Mouse (Mus musculus): ENCODE data around the gene E2f6. TPM values are rescaled to one million over a fixed set of nuclear protein-coding genes. Genes with fewer than 3 reads are reported as not detected.
A peak's percentile ranks its signal among the peaks of the same experiment; 100 is the strongest.

E2f6 gene
- total RNA-seq, 2 experiments from 2014 or later = 116 to 120 TPM

DNA sequence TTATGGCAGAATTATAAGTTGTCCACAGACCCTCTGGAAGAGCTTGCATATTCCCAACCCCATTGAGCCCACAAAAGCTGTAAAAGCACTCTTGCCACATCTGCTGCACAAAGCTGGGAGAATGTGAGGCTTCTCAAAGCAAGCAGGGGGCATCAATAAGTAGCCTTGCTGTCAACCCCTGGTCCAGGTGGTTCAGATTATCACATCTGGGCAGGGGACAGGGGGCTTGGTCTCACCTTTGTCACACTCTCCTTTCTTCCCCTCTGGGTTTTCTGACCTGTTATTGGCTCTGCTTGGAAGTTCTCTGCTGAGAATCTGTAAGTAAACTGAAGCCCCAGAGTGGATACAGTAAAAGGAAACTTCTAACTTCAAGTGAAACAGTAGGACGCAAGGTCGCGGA is 11.9 kb upstream of the E2f6 start:
- no peak for DNase-seq
- intact Hi-C loops (cut with DNase I) = loop anchor here (5.0 kb wide), 1 partner anchor 42 kb away; no protein-coding TSS in a partner anchor

DNA sequence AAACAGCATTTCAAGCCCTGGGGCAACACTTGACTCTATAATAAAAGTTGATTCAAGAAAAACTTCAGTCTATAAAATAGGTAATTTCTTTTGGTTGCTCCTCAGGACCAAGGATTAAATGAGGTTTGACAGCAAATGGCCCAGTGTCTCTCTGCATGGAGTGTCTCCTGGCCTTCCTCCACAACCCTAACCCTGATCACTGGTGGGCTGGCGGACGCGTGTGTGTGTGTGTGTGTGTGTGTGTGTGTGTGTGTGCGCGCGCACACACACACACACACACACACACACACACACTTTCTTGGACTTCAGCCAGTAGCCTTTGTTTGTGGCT is 10.9 kb upstream of the E2f6 start:
- DNase-seq = no peak
- intact Hi-C loops (cut with DNase I) = loop anchor here (5.0 to 10.0 kb wide), 4 partner anchors 43 to 455 kb away; no protein-coding TSS in a partner anchor

DNA sequence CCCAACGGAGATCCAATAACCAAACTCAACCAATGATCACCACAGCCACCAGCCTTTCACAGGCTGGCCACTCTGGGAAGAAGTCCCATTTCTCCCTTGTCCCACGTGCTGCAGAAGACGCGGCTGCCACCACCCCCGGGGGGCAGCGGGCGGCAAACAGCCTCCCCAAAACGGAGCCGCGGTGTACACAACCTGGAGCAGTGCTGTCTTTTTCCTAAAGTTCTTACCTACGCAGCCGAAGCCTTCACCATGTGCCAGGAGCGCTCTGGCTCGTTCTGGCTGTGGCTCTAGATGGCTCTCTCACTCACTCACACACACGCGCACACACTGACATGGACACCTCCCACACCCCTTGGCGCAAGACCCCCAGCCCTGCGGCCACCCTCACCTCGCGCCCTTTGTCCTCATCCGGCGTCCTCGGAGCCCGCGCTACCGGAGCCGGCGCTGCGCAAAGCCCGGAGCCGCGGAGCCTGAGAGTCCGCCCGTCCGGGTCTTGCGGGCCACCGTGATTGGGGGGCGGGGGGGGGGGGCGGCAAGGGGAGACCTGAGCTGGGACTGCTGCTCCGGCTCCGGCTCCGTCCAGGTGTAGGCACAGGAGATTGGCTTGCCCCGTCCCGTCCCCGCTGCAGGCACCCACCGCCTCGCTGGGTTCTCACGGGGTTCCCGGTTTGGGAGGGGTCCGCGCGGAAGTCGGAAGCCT is 10.4 kb upstream of the E2f6 start, which contains the start of gene Greb1:
Gene Greb1 (minus strand): TSS at position 628 of the 700 bp plus-strand sequence.
- intact Hi-C loops (cut with DNase I) = loop anchor here (5.0 to 10.0 kb wide), 3 partner anchors 138 to 454 kb away; no protein-coding TSS in a partner anchor
- DNase-seq = no peak

DNA sequence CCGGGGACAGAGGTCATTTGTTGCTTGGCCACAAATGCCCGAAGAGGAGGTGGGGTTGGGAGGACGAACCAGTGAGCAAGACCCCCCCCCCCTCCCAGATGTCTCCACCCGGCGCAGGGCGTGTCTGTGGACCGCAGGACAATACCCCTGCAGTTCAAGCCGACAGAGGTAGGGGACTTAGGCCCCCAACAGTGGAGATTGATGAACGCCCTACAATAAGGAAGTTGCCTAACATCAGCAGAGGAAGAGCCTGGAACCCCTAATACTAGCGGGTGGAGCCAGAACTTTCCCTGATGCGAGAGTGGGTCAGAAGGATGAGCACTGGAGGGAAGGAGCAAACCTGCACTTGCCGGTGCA is 9.8 kb upstream of the E2f6 start:
- intact Hi-C loops (cut with DNase I) = loop anchor here (5.0 to 10.0 kb wide), 3 partner anchors 139 to 454 kb away; no protein-coding TSS in a partner anchor
- DNase-seq = no peak

DNA sequence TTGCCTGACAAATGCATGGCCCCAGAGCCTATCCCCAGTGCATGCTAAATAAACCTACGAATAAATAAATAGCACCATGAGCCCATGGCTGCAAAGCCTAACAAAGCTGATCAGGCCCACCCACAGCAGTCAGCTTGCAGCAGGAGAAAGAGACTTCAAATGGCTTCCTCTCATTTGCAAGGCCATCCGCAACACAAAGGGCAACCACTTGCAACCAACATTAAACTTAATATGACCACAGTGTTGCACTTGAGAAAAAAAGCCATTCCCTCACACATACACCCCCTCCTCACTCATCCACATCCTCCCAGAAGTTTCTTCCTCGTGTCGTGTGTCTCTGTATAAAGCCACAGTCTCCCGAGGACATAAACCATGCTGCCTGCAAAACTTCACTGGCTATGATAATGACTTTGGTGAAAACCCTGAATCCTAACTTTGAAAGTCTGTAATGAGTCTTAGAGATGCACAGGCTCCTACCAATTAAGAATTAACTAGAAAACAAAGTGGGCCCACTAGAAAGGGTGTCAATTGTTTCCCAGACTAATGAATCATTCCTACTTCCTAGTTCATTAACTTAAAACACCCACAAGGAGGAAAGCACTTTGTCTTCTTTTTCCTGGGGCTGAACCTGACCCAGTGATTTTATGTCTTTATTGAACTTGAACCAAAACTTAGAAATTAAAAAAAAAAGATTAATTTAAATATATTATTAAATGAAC is 7.4 kb upstream of the E2f6 start:
- no peak for DNase-seq
- intact Hi-C loops (cut with DNase I) = loop anchor here (5.0 to 10.0 kb wide), 3 partner anchors 141 to 451 kb away; no protein-coding TSS in a partner anchor

DNA sequence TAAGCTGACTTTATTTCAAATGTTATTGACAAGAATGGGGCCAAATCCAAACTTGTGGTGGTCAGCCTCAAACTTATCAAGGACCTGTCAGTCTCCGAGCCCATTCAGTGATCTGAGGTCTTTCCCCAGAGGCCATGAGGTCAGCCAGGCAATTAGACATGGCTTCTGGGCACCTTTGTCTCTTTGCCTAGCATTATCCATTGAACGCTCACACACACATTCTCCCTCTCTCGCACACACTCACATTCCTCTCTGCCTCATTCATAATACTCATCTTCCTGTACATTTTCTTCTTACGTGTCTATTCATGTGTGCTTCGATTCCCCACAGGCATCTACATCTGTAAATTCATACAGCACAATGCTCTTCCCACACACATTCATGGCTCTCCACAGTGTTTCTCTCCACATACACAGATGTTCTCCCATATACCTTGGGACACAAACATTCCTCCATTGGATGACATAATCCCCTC is 6.8 kb upstream of the E2f6 start:
- intact Hi-C loops (cut with DNase I) = loop anchor here (5.0 to 10.0 kb wide), 3 partner anchors 142 to 451 kb away; no protein-coding TSS in a partner anchor
- DNase-seq = no peak

DNA sequence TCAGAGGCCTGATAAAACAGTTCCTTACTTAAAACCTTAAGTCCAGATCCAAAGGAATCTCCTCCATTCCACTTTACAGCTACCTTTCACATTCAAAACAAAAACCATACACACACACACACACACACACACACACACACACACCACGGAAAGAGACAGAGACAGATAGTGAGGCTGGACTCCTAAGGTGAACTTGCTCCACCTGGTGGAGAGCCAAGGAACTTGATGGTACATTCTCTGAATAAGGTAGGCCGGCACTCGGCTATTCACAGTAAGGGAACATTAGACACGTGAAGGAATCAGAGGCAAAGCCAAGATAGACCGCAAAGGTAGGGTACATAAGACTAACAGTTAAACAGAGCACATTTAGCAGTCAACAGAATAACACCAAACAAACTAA is 5.3 kb upstream of the E2f6 start:
- intact Hi-C loops (cut with DNase I) = loop anchor here (1.0 to 10.0 kb wide), 2 partner anchors 88 to 449 kb away; no protein-coding TSS in a partner anchor
- DNase-seq = peak in 1 of 2 experiments; percentile 63

DNA sequence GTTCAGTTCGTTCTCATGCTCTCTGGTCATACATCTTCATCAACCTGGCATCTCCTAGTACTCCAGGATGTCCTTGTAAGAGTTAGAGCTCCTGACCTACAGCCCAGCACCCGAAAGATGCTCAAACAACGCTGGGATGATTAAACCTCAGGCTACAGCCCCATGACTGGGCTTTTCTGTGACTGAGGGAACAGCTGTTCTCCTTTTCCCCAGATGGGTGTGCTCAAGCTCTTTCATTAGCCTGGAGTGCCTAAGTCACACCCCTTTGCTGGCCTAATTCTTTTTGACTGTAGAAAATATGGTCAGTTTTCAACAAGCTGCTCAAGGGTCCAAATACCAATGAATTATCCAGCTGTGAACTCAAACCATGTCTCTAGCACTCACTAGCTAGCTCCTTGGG is 2.7 kb upstream of the E2f6 start:
- intact Hi-C loops (cut with DNase I) = loop anchor here (10.0 kb wide), 1 partner anchor 447 kb away; no protein-coding TSS in a partner anchor
- no peak for DNase-seq

DNA sequence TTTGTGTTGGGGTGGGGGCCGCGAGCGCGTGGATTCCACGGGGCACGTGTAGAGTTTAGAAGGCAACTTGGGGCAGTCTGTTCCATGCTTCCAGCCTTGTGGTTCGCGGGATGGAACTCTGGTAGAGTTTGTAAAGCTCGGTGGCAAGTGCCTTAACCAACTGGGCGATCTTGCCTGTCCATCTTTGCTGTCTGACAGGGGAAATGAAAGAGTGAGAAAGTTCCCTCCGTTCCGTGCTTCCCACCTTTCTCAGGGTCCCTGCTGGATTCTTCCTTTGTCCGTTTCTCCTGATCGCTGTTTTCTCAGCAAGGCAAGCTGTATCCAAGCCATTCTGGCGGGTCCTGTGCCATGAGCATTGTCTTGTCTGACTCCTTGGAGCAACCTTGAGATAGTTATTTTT is 714 bp downstream of the E2f6 start:
- intact Hi-C loops (cut with DNase I) = no loop called here

DNA sequence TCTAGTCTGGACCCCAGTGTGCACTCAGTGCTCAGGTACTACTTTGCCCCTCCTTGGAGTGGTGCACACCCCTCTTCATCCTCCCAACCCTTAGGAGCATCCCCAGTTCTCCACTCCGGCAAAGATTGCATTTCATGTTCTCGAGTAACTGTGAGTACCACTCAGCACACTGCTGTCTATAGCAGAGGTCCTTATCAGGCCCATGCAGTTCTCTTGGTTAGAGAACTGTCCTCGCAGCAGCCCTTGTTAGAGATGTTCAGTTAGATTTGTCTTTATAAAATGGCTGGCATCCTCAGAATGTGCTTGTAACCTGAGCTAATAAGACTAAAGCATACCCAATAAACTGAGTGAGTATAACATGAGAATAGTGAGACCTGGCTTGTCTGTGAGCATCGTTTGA is 6.4 kb downstream of the E2f6 start:
- intact Hi-C loops (cut with DNase I) = no loop called here

More for the DNA sequence above, 714 bp downstream of the E2f6 start:
- no peak for DNase-seq

DNA sequence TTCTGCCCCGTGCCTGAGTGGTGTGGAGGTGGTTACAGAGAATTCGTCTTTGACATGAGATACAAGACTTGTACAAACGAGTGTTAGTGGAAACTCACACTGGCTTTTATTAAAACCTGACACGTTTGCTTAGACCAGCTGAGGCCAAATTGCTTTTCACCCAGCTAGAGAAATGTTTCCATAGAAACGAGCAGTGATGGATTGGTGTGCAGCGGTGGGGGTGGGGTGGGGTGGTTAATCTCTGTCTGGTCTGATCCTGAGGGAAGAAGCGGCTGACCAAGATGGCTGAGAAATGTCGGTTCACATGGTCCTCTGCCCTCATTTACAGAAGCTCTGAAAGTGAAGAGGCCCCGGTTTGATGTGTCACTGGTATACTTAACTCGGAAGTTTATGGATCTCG is 7.8 kb downstream of the E2f6 start:
- DNase-seq = no peak
- intact Hi-C loops (cut with DNase I) = no loop called here

More for the DNA sequence above, 6.4 kb downstream of the E2f6 start:
- DNase-seq = no peak

DNA sequence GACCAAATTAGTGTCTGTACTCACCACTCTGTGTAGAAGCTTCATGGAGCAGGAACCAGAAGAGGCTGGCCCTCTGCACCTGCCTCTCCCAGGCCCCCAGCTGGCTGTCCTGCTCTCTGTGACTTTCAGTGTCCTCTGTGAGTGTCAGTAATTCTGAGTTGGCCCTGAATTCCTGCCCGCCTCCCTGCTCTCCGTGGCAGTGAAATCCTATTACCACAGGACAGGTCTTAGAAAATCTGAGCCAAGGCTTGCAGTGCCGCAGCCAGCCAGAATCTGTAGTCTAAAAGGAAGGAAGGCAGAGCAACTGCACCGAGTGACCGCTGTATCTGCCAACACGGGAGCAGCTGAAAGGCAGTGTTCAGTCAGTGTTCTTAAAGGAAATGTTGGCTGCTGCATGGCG is 10.0 kb downstream of the E2f6 start:
- intact Hi-C loops (cut with DNase I) = loop anchor here (10.0 kb wide), 1 partner anchor 114 kb away; no protein-coding TSS in a partner anchor
- DNase-seq = no peak

DNA sequence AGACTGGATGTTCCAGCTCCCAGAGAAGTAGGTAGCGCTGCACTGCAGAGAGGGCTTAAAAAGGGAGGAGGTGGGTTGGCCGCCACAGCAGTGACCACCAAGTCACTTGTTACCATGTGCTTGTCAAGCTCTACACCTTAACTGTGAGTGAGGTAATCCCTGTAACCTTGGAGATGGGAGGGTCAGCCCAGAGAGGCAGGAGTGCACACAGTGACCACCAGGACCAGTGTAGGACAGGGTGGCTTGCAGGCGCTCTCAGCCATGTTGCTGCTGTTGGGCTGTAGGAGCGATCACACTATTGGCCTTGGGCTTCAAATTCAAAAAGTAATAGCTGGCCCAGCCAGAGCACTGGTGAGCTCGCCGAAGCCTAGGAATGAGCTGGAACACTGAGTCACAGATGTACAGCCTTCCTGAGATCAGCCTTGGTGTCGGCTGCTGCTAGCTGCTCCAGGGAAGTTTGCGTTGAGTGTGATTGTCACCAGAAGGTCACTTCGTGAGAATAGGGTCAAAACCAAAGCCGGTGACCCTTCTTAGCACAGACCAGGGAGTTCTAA is 11.5 kb downstream of the E2f6 start:
- intact Hi-C loops (cut with DNase I) = loop anchor here (10.0 kb wide), 1 partner anchor 113 kb away; no protein-coding TSS in a partner anchor

DNA sequence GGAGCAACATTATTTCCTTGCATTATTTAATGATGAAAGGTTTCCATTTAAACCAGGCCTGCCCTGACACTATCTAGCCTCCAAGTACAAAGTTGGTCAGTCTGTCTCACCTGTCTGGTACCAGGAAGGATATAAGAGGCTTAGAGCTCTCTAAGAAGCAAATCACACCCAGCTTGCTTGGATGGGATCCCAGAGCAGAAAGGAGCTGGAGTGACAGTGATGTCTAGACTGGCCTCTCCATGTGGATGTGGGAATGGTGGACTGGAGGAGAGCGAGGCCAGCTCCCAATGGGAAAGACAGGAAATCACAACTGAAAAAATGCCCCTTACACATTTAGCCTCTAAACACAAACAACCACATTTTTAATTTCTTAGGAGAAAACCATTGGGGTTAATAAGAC is 12.9 kb downstream of the E2f6 start:
- no peak for DNase-seq
- intact Hi-C loops (cut with DNase I) = loop anchor here (10.0 kb wide), 1 partner anchor 111 kb away; no protein-coding TSS in a partner anchor

More for the DNA sequence above, 11.5 kb downstream of the E2f6 start:
- no peak for DNase-seq

DNA sequence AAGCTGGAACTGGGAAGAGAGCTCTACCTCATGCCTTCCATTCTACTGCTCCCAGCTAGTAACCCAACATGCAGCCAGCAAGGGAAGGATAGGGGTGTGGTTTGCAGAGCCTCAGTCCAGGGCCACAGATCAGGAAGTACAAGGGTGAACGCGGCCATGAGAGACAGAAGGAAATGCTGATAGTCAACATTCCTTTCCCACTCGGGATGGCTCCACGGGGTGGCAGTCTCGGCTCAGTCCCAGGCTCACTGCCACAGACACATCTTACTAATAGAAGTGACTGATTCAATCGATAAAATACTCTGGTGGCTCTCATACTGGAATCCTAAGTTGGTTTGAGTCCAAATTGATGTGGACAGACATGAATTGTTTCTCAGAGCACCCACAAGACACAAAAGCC is 17.7 kb downstream of the E2f6 start:
- intact Hi-C loops (cut with DNase I) = loop anchor here (10.0 kb wide), 1 partner anchor 106 kb away; no protein-coding TSS in a partner anchor
- DNase-seq = peak; percentile 34 to 44

DNA sequence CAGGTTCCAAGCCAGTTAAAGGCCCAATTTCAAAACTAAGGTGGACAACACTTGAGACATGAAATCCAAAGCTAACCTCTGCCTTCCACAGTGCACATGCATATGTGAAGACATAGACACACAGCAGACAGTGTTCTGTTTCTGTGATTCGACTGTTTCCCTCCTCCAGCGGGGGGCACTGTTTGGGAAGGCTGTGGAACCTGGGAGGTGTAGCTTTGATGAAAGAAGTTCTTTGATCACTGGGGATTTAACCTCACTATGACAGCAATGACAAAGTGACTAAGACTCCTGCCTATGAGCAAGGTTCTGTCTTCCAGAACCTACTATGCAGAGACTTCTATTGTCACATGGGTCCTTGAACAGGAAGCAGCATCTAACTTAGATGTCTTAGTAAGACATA is 19.0 kb downstream of the E2f6 start:
- intact Hi-C loops (cut with DNase I) = loop anchor here (10.0 kb wide), 1 partner anchor 105 kb away; no protein-coding TSS in a partner anchor
- no peak for DNase-seq

DNA sequence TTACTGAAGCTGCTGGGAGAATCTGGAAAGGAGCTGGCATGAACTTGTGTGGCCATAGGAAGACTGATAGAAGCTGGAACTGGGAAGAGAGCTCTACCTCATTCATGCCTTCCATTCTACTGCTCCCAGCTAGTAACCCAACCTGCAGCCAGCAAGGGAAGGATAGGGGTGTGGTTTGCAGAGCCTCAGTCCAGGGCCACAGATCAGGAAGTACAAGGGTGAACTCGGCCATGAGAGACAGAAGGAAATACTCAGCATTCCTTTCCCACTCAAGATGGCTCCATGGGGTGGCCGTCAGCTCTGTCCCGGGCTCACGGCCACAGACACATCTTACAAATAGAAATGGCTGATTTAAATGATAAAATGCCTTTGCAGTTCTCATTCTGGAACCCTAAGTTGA is 20.3 kb downstream of the E2f6 start:
- intact Hi-C loops (cut with DNase I) = no loop called here

DNA sequence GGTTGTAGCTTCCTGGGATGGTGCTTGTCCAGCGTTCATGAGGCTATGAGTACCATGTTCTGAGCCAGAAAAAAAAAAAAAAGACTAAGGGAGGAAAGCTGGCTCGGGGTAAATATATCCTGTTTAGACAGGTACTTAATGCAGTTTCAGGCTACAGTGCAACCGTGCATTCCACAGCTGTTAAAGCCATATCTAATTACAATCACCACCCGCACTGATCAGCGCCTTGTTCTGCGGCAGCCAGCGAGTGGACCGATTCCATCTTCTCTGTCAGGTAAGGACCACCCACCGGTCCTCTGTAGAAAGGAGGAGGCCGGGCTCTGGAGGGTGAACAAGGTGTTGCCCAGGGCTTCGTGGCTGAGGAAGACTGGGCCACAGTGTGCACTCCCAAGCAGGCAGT is 23.9 kb downstream of the E2f6 start:
- intact Hi-C loops (cut with DNase I) = no loop called here
- DNase-seq = no peak

More for the DNA sequence above, 20.3 kb downstream of the E2f6 start:
- DNase-seq = no peak

DNA sequence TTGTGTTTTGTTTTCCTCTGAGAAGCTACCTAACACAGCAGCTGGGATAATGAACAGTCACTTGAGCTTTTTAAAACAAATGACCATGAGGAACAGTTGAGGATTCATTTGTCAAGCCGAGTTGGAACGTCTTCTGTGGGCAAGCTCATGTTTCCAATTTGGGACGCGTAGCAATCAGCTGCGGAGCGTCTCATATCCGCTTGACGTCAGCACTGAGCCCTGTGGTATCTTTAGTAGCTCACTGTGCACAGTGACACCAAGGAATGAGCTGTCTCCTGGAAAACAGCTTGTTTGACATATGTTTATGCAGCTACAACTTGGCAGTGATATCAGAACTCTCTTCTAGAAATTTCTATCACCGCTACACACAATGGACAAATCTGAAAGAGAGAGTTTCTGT is 25.4 kb downstream of the E2f6 start:
- intact Hi-C loops (cut with DNase I) = no loop called here

DNA sequence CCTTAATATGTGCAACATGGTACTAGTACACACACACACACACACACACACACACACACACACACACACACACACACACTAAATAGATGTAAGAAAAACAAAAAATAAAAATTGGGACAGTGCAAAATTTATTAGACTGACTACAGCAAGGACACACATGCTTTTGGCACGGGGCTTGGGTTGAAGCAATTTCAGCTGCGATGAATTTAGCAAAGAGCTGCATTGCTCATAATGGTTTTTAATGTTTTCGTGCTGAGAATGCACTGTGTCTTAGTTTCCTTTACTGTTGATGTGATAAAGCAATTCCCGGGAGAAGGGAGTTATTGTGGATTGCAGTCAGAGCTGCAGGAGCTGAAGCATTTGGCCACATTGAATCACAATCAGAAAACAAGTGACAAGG is 27.0 kb downstream of the E2f6 start:
- DNase-seq = no peak

More for the DNA sequence above, 25.4 kb downstream of the E2f6 start:
- DNase-seq = peak in 1 of 2 experiments; percentile 37

More for the DNA sequence above, 27.0 kb downstream of the E2f6 start:
- intact Hi-C loops (cut with DNase I) = no loop called here

All from gastrocnemius, postnatal 36 days (tissue).